Mouse (Mus musculus) liver, adult 2 months (tissue): ENCODE measurements around the gene Nsun2. TPM values are rescaled to one million over a fixed set of nuclear protein-coding genes. Genes with fewer than 3 reads are reported as not detected.
"Not testable (repeated sequence)": the region's sequence is repeated elsewhere in the genome, so short reads cannot be mapped to it uniquely, and the experiment has no call there.

ENCODE experiments used
- DNase-seq: peaks from one replicate; pipeline ENCODE4 v3.0.0-alpha.2; 2011; ENCODE audit warnings: low read depth, low spot score; ENCODE audit errors: extremely low read depth
- H3K27ac ChIP-seq: fragments of 200-500 bp; replicated peaks from 2 replicates; pipeline ENCODE4 v1.5.1; 2012; ENCODE audit warnings: low read depth, mild to moderate bottlenecking, control low read depth, inconsistent platforms, low read length; ENCODE audit not compliant: insufficient read depth
- H3K27me3 ChIP-seq: fragments of 200-500 bp; 2 replicates; pipeline ENCODE4 v1.6.1; 2012; ENCODE audit warnings: mild to moderate bottlenecking, moderate library complexity, low read length, inconsistent platforms; ENCODE audit not compliant: control insufficient read depth, insufficient read depth
- H3K36me3 ChIP-seq: fragments of 200-500 bp; 2 replicates; pipeline ENCODE4 v1.6.1; 2012; ENCODE audit warnings: low read length, inconsistent platforms; ENCODE audit not compliant: control insufficient read depth, insufficient read depth
- H3K4me1 ChIP-seq: fragments of 200-500 bp; 2 replicates; pipeline ENCODE4 v1.6.1; 2011; ENCODE audit warnings: low read length; ENCODE audit not compliant: control insufficient read depth, insufficient read depth
- H3K4me3 ChIP-seq: fragments of 200-500 bp; 2 replicates; pipeline ENCODE4 v1.5.1; 2011; ENCODE audit warnings: low read depth, mild to moderate bottlenecking, control low read depth, low read length, moderate library complexity; ENCODE audit not compliant: insufficient read depth
- H3K79me2 ChIP-seq: fragments of 200-500 bp; 2 replicates; pipeline ENCODE4 v1.6.1; 2012; ENCODE audit warnings: inconsistent platforms, mild to moderate bottlenecking, low read length, moderate library complexity; ENCODE audit not compliant: control insufficient read depth, insufficient read depth
- H3K9ac ChIP-seq: fragments of 200-500 bp; 2 replicates; pipeline ENCODE4 v1.6.1; 2012; ENCODE audit warnings: low read depth, mild to moderate bottlenecking, control low read depth, inconsistent platforms, low read length
- CTCF ChIP-seq: fragments of 200-500 bp; IDR thresholded peaks from 2 replicates; pipeline ENCODE4 v1.5.1; 2011; ENCODE audit warnings: low read depth, low read length, control low read depth
- POLR2A ChIP-seq: fragments of 200-500 bp; IDR thresholded peaks from 2 replicates; pipeline ENCODE4 v1.6.1; 2011; ENCODE audit warnings: low read length, control low read depth; ENCODE audit not compliant: insufficient read depth; ENCODE audit errors: extremely low read depth
- WGBS: fragments of 180-500 bp; shearing (Covaris S2); methylation state at CpG from one replicate; pipeline ENCODE4 v1.1.7; 2018; 5-methylcytosine and 5-hydroxymethylcytosine counted together
- polyA plus RNA-seq: library from polyadenylated mRNA; depleted of rRNA; stranded (reverse); fragments of >200 nt; gene quantifications from 2 replicates; pipeline ENCODE4 v1.2.3, GENCODE M21; 2012
- total RNA-seq: library from RNA; depleted of rRNA; stranded (reverse); fragments of >200 nt; gene quantifications from 2 replicates; pipeline ENCODE4 v1.2.3, GENCODE M21; 2014

The Nsun2 gene
- total and polyA plus RNA-seq, 2 experiments, result 48.3 to 74.1 TPM

- no peaks in the 10 kb centered on the region for H3K27me3 ChIP-seq
- no peak overlapping the region for H3K27ac ChIP-seq
- 62% methylated on average over 6 of the region's 6 CpGs for WGBS
- TF ChIP-seq POLR2A (no peak), CTCF (no peak)
- peaks cover 3% of the 10 kb centered on the region; the same call in 1 of the 2 replicates for H3K4me1 ChIP-seq
- no peaks in the 10 kb centered on the region for H3K36me3 ChIP-seq
- no peak overlapping the region for H3K9ac ChIP-seq
- no peaks in the 10 kb centered on the region for H3K79me2 ChIP-seq
- H3K4me3 ChIP-seq, result no peak overlapping the region
- DNase-seq, result no peak
These were observed 24.6 kb downstream of the Nsun2 start for GRCm38 (mm10) chr13:69558098-69558660.

DNA sequence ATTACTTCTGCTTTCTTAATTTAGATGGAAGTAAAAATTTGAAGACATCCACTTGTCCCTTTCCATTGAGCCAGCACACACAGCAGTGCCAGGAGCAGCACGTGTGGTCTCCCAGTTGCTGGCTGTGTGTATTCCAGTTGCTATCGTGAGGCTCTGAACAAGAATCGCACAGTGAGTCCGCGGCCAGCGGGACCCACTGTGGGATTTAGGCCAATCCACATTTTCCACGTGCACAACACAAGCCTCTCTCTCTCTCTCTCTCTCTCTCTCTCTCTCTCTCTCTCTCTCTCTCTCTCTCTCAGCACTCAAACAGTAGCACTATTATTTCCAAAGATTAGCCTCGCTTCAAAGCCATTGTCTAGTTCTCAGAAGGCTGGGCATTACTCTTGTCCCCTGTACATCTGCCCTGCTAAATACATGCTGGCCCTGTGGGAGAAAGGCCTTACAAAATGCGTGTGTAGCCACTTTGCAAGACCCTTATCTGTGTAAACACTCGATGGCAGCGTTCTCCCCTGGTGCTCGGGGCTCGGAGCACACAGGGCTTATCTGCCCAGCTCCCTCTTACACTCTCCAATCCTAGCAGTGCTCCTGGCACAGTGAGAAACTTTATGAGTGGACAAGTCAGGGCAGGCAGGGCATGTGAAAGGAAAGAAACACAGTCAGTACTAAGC, 25.9 kb downstream of the Nsun2 start:
- no peak overlapping the region for H3K9ac ChIP-seq
- no peaks in the 10 kb centered on the region for H3K27me3 ChIP-seq
- H3K36me3 ChIP-seq, result no peaks in the 10 kb centered on the region
- H3K4me1 ChIP-seq, result peaks cover 12% of the 10 kb centered on the region
- no peak for DNase-seq
- 68% methylated on average over 13 of the region's 13 CpGs for WGBS
- H3K27ac ChIP-seq, result no peak overlapping the region
- H3K4me3 ChIP-seq, result no peak overlapping the region
- no peaks in the 10 kb centered on the region for H3K79me2 ChIP-seq
- no peak for TF ChIP-seq POLR2A
- TF ChIP-seq CTCF, result no peak

DNA sequence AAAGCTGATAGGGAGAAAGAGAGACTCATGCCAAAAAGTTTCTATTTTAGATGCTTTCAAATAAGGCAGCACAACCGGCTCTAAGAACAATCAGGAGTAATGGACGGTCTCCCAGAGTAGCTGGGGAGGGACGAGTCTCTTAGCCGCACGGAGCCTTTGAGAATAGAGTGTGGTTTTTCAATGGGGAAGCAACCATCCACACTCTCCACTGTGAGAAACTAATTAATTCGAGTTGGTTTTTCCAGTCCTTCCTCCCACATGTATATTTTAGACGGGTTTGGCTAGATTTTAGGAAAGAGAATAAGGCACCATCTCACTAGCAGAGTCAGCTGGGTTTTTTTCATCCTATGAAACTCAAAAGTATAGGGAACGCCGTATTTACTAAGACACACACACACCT, 28.5 kb downstream of the Nsun2 start:
- H3K27me3 ChIP-seq, result no peaks in the 10 kb centered on the region
- 90% methylated on average over 9 of the region's 9 CpGs for WGBS
- TF ChIP-seq POLR2A, result no peak
- TF ChIP-seq CTCF, result no peak

GRCm38 (mm10) chr13:69562654-69563574, 29.4 kb downstream of the Nsun2 start:
- Histone ChIP-seq H3K4me1 (peaks cover 12% of the 10 kb centered on the region), H3K27ac (peak overlapping the region; percentile 55), H3K36me3 (no peaks in the 10 kb centered on the region), H3K4me3 (no peak overlapping the region), H3K27me3 (no peaks in the 10 kb centered on the region), H3K79me2 (no peaks in the 10 kb centered on the region), H3K9ac (no peak overlapping the region)
- WGBS, result 68% methylated on average over 12 of the region's 12 CpGs
- peak; percentile 43 for DNase-seq
- TF ChIP-seq POLR2A (no peak), CTCF (no peak)

More for the DNA sequence above, 28.5 kb downstream of the Nsun2 start:
- peaks cover 12% of the 10 kb centered on the region for H3K4me1 ChIP-seq
- H3K79me2 ChIP-seq, result no peaks in the 10 kb centered on the region
- no peak overlapping the region for H3K4me3 ChIP-seq
- no peak for DNase-seq
- H3K9ac ChIP-seq, result no peak overlapping the region
- no peaks in the 10 kb centered on the region for H3K36me3 ChIP-seq
- H3K27ac ChIP-seq, result no peak overlapping the region

DNA sequence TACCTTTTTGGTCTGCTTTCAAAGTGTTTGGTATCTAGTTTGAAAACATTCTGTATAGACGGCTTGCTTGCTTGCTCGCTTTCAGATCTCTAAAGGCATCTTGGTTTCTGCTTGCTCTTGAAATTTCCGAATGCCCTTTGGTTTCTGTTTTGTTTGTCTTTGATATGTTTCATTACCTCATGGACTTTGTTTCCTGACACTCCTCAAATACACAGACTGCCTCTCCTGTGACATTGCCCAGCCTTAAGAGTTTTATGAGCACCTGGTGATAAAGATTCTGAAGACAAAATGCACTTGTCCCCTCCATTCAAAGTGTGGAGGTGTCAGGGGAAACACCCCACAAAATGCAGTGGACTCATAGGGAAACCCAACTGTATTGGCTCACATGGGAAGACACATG, 30.4 kb downstream of the Nsun2 start:
- Histone ChIP-seq H3K27ac (peak overlapping the region; percentile 99), H3K27me3 (no peaks in the 10 kb centered on the region), H3K79me2 (no peaks in the 10 kb centered on the region), H3K4me1 (peaks cover 15% of the 10 kb centered on the region), H3K36me3 (no peaks in the 10 kb centered on the region), H3K9ac (peak overlapping the region; percentile 71), H3K4me3 (no peak overlapping the region)
- WGBS, result 26% methylated on average over 3 of the region's 3 CpGs
- DNase-seq, result peak; percentile 91
- TF ChIP-seq CTCF (no peak), POLR2A (no peak)

DNA sequence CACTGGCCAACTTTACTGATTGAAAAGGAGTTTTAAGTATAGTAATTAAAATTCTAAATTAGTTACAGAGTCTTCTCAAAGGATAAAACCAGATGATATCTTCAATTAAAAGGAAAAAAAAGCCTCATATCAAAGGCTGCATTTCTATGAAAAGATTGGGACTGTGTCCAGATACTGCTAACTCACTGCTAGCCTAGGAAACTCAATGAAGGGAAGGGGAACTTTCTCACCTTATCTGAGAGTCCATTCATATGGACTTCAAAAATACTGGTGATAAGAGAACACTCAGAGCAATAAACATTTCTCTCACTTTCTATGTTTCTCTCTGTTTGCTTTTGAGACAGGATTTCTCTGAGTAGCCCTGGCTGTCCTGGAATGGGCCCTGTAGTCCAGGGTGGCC, 31.0 kb downstream of the Nsun2 start:
- Histone ChIP-seq H3K27ac (peak overlapping the region; percentile 99), H3K36me3 (no peaks in the 10 kb centered on the region), H3K27me3 (no peaks in the 10 kb centered on the region), H3K79me2 (no peaks in the 10 kb centered on the region), H3K9ac (no peak overlapping the region), H3K4me1 (peaks cover 16% of the 10 kb centered on the region), H3K4me3 (no peak overlapping the region)
- DNase-seq, result no peak
- TF ChIP-seq POLR2A, result no peak
- TF ChIP-seq CTCF, result no peak

DNA sequence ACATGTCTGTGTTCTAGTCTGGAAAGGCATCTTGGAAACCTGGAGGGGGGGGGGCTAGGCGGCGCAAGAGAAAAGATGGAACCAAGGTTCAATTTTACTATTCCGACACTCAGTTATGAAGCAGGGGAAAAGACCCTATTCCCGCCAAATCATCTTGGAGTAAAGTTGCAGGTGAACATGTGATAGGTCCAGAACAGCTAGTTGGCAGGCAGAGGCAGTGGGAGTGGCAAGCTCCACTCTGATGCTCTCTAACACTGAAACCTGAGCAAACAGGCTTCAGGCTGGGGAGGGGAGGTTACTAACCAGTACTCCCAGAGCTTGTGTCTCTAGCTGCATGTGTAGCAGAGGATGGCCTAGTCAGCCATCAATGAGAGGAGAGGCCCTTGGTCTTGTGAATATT, 31.9 kb downstream of the Nsun2 start:
- H3K36me3 ChIP-seq, H3K79me2 ChIP-seq, H3K4me3 ChIP-seq, H3K9ac ChIP-seq, H3K27ac ChIP-seq, H3K27me3 ChIP-seq: not testable (repeated sequence)
- DNase-seq, result peak; percentile 59
- WGBS, result 83% methylated on average over 4 of the region's 4 CpGs
- H3K4me1 ChIP-seq, result peaks cover 16% of the 10 kb centered on the region
